Mouse (Mus musculus): ENCODE results near the gene Usp6nl. TPM values are rescaled to one million over a fixed set of nuclear protein-coding genes. Genes with fewer than 3 reads are reported as not detected.

Usp6nl gene
- polyA plus RNA-seq, 1 experiment: 6.9 TPM

DNA sequence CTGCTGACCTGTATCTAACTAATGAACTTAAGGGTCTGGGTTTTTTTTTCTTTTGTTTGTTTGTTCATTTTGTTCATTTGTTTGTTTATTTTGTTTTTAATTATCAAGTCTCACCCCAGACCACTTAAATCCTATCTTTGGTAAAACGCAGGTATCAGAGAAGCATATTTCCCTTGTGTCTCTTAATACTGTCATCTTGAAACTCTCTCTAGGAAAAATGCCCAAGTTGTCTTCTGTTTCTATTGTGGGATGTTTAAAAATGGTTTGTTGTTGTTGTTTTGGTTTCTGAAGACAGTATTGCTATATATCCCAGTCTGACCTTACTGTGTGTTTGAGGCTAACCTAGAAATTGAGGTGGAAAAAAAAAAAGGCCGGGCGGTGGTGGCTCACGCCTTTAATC is 121.5 kb downstream of the Usp6nl start:
- peaks cover 3% of the 10 kb centered on the region for H3K36me3 ChIP-seq (ENCODE audit: control insufficient read depth, insufficient read depth, low read length)
- no peak overlapping the region for H3K4me3 ChIP-seq (ENCODE audit: control insufficient read depth, low read depth, low read length)
- no peaks in the 10 kb centered on the region for H3K4me1 ChIP-seq (ENCODE audit: control insufficient read depth, insufficient read depth, low read length)
- no peak overlapping the region for H3K27ac ChIP-seq (ENCODE audit: control insufficient read depth, insufficient read depth, low read depth, low read length)
- no peaks in the 10 kb centered on the region for H3K27me3 ChIP-seq (ENCODE audit: control insufficient read depth, insufficient read depth, low read length)
- TF ChIP-seq CTCF (IDR thresholded peaks at IDR 0.05; ENCODE audit: control insufficient read depth, insufficient read depth, insufficient replicate concordance, low read depth, low read length) (no peak), POLR2A (IDR thresholded peaks at IDR 0.05; ENCODE audit: control insufficient read depth, low read depth, low read length) (no peak)

DNA sequence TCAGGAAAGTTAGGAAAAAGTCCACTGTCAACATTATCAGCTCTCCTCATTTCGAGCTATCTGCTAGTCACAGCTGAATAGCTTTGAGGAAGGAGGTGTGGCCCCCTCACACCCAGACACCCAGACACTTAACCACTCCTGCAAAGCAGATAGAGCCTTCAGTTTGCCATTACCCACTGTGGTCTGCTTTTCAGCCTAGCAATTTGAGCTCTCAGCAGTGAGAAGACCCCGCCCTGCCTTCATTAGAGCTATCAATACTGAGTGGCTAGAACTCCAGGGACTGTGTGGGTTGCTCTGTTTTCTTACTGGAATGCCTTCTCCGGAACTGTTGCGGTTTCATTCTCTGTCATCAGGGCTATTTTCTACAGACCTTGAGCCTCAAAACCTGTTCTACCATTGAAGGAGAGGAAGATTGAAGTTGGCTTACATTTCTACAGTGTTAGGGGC is 122.3 kb downstream of the Usp6nl start:
- H3K27me3 ChIP-seq (ENCODE audit: control insufficient read depth, insufficient read depth, low read length): no peaks in the 10 kb centered on the region
- H3K4me3 ChIP-seq (ENCODE audit: control insufficient read depth, low read depth, low read length): no peak overlapping the region
- H3K4me1 ChIP-seq (ENCODE audit: control insufficient read depth, insufficient read depth, low read length): no peaks in the 10 kb centered on the region
- no peak for TF ChIP-seq CTCF (IDR thresholded peaks at IDR 0.05; ENCODE audit: control insufficient read depth, insufficient read depth, insufficient replicate concordance, low read depth, low read length)
- no peak for TF ChIP-seq POLR2A (IDR thresholded peaks at IDR 0.05; ENCODE audit: control insufficient read depth, low read depth, low read length)
- peaks cover 3% of the 10 kb centered on the region for H3K36me3 ChIP-seq (ENCODE audit: control insufficient read depth, insufficient read depth, low read length)
- no peak overlapping the region for H3K27ac ChIP-seq (ENCODE audit: control insufficient read depth, insufficient read depth, low read depth, low read length)

GRCm38 (mm10) chr2:6445858-6446257 is 123.4 kb downstream of the Usp6nl start:
- H3K27me3 ChIP-seq (ENCODE audit: control insufficient read depth, insufficient read depth, low read length): no peaks in the 10 kb centered on the region
- no peak overlapping the region for H3K4me3 ChIP-seq (ENCODE audit: control insufficient read depth, low read depth, low read length)
- no peak overlapping the region for H3K27ac ChIP-seq (ENCODE audit: control insufficient read depth, insufficient read depth, low read depth, low read length)
- H3K4me1 ChIP-seq (ENCODE audit: control insufficient read depth, insufficient read depth, low read length): no peaks in the 10 kb centered on the region
- TF ChIP-seq CTCF (IDR thresholded peaks at IDR 0.05; ENCODE audit: control insufficient read depth, insufficient read depth, insufficient replicate concordance, low read depth, low read length) (no peak), POLR2A (IDR thresholded peaks at IDR 0.05; ENCODE audit: control insufficient read depth, low read depth, low read length) (no peak)
- peaks cover 3% of the 10 kb centered on the region for H3K36me3 ChIP-seq (ENCODE audit: control insufficient read depth, insufficient read depth, low read length)

GRCm38 (mm10) chr2:6448880-6449279 is 126.4 kb downstream of the Usp6nl start:
- H3K4me1 ChIP-seq (ENCODE audit: control insufficient read depth, insufficient read depth, low read length): no peaks in the 10 kb centered on the region
- no peak for TF ChIP-seq POLR2A (IDR thresholded peaks at IDR 0.05; ENCODE audit: control insufficient read depth, low read depth, low read length)
- no peak for TF ChIP-seq CTCF (IDR thresholded peaks at IDR 0.05; ENCODE audit: control insufficient read depth, insufficient read depth, insufficient replicate concordance, low read depth, low read length)
- H3K27ac ChIP-seq (ENCODE audit: control insufficient read depth, insufficient read depth, low read depth, low read length): no peak overlapping the region
- H3K36me3 ChIP-seq (ENCODE audit: control insufficient read depth, insufficient read depth, low read length): no peaks in the 10 kb centered on the region
- no peaks in the 10 kb centered on the region for H3K27me3 ChIP-seq (ENCODE audit: control insufficient read depth, insufficient read depth, low read length)
- no peak overlapping the region for H3K4me3 ChIP-seq (ENCODE audit: control insufficient read depth, low read depth, low read length)

- TF ChIP-seq POLR2A (IDR thresholded peaks at IDR 0.05; ENCODE audit: control insufficient read depth, low read depth, low read length): no peak
- no peak for TF ChIP-seq CTCF (IDR thresholded peaks at IDR 0.05; ENCODE audit: control insufficient read depth, insufficient read depth, insufficient replicate concordance, low read depth, low read length)
- Histone ChIP-seq H3K4me1 (ENCODE audit: control insufficient read depth, insufficient read depth, low read length) (no peaks in the 10 kb centered on the region), H3K4me3 (ENCODE audit: control insufficient read depth, low read depth, low read length) (no peak overlapping the region), H3K27ac (ENCODE audit: control insufficient read depth, insufficient read depth, low read depth, low read length) (no peak overlapping the region), H3K36me3 (ENCODE audit: control insufficient read depth, insufficient read depth, low read length) (no peaks in the 10 kb centered on the region), H3K27me3 (ENCODE audit: control insufficient read depth, insufficient read depth, low read length) (no peaks in the 10 kb centered on the region)
Observed at GRCm38 (mm10) chr2:6449656-6450055, 127.2 kb downstream of the Usp6nl start.

DNA sequence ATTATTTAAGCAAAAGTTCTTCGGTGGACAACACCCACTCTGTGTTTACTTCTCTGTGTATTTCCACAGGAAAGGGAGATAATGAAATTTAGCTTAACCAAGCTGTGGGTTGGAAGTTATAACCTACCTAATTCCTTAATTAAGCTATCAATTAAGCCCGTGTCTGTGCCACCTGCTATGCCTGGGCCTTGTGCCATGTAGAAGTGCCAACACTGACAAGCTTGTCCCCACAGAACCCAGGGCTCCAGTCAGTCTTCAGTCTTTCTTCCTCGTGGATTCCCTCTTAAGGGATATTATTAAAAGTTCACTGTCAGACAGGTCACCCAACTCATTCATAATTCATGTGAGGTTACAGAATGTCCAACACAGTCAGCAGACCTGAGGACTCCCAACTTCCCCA is 128.1 kb downstream of the Usp6nl start:
- H3K36me3 ChIP-seq (ENCODE audit: control insufficient read depth, insufficient read depth, low read length): no peaks in the 10 kb centered on the region
- H3K4me3 ChIP-seq (ENCODE audit: control insufficient read depth, low read depth, low read length): no peak overlapping the region
- no peak for TF ChIP-seq CTCF (IDR thresholded peaks at IDR 0.05; ENCODE audit: control insufficient read depth, insufficient read depth, insufficient replicate concordance, low read depth, low read length)
- no peak for TF ChIP-seq POLR2A (IDR thresholded peaks at IDR 0.05; ENCODE audit: control insufficient read depth, low read depth, low read length)
- no peaks in the 10 kb centered on the region for H3K27me3 ChIP-seq (ENCODE audit: control insufficient read depth, insufficient read depth, low read length)
- no peaks in the 10 kb centered on the region for H3K4me1 ChIP-seq (ENCODE audit: control insufficient read depth, insufficient read depth, low read length)
- no peak overlapping the region for H3K27ac ChIP-seq (ENCODE audit: control insufficient read depth, insufficient read depth, low read depth, low read length)

- no peak overlapping the region for H3K27ac ChIP-seq (ENCODE audit: control insufficient read depth, insufficient read depth, low read depth, low read length)
- no peaks in the 10 kb centered on the region for H3K27me3 ChIP-seq (ENCODE audit: control insufficient read depth, insufficient read depth, low read length)
- no peaks in the 10 kb centered on the region for H3K4me1 ChIP-seq (ENCODE audit: control insufficient read depth, insufficient read depth, low read length)
- no peak for TF ChIP-seq CTCF (IDR thresholded peaks at IDR 0.05; ENCODE audit: control insufficient read depth, insufficient read depth, insufficient replicate concordance, low read depth, low read length)
- TF ChIP-seq POLR2A (IDR thresholded peaks at IDR 0.05; ENCODE audit: control insufficient read depth, low read depth, low read length): no peak
- H3K36me3 ChIP-seq (ENCODE audit: control insufficient read depth, insufficient read depth, low read length): no peaks in the 10 kb centered on the region
- H3K4me3 ChIP-seq (ENCODE audit: control insufficient read depth, low read depth, low read length): no peak overlapping the region
Observed at GRCm38 (mm10) chr2:6454941-6455516, 132.6 kb downstream of the Usp6nl start.

All from testis, adult 2 months (tissue).